Mouse (Mus musculus) brain, adult 2 months (tissue): Measurements from ENCODE around the gene 1700029F12Rik.
"Not testable (repeated sequence)": the region's sequence is repeated elsewhere in the genome, so short reads cannot be mapped to it uniquely, and the experiment has no call there.

Source experiments
- DNase-seq: peaks from one replicate; pipeline ENCODE4 v3.0.0; 2011; ENCODE audit warnings: low read depth, low spot score

Gene 1700029F12Rik

GRCm38 (mm10) chr13:97034262-97034661 lies at the start of gene 1700029F12Rik:
TSS of gene 1700029F12Rik (minus strand) at chr13:97034362.
- no peak for DNase-seq

GRCm38 (mm10) chr13:97082432-97082831 lies 48.3 kb upstream of the 1700029F12Rik start:
- no peak for DNase-seq

GRCm38 (mm10) chr13:97080615-97081014 lies 46.5 kb upstream of the 1700029F12Rik start:
- DNase-seq: no peak

- peak; percentile 93 for DNase-seq
Observed at GRCm38 (mm10) chr13:97080201-97080600, 46.0 kb upstream of the 1700029F12Rik start.

GRCm38 (mm10) chr13:97077556-97077955 lies 43.4 kb upstream of the 1700029F12Rik start:
- no peak for DNase-seq

GRCm38 (mm10) chr13:97073497-97073896 lies 39.3 kb upstream of the 1700029F12Rik start:
- DNase-seq: no peak

- DNase-seq: peak; percentile 72
Observed at GRCm38 (mm10) chr13:97071626-97072241, 37.6 kb upstream of the 1700029F12Rik start.

- peak; percentile 62 for DNase-seq
Observed at GRCm38 (mm10) chr13:97070931-97071625, 36.9 kb upstream of the 1700029F12Rik start.

GRCm38 (mm10) chr13:97068151-97068550 lies 34.0 kb upstream of the 1700029F12Rik start:
- DNase-seq: no peak

GRCm38 (mm10) chr13:97067691-97068090 lies 33.5 kb upstream of the 1700029F12Rik start:
- no peak for DNase-seq

- no peak for DNase-seq
Observed at GRCm38 (mm10) chr13:97066649-97067550, 32.7 kb upstream of the 1700029F12Rik start, which contains the start of gene Fam169a. TSS of gene Fam169a (plus strand) at chr13:97067286.

- DNase-seq: not testable (repeated sequence)
Observed at GRCm38 (mm10) chr13:97064844-97065621, 30.9 kb upstream of the 1700029F12Rik start.

GRCm38 (mm10) chr13:97064413-97064812 lies 30.3 kb upstream of the 1700029F12Rik start:
- no peak for DNase-seq

- DNase-seq: no peak
Observed at GRCm38 (mm10) chr13:97063431-97063830, 29.3 kb upstream of the 1700029F12Rik start.

GRCm38 (mm10) chr13:97062151-97062550 lies 28.0 kb upstream of the 1700029F12Rik start:
- DNase-seq: peak; percentile 85

GRCm38 (mm10) chr13:97060331-97060730 lies 26.2 kb upstream of the 1700029F12Rik start:
- no peak for DNase-seq

- DNase-seq: no peak
Observed at GRCm38 (mm10) chr13:97059746-97060145, 25.6 kb upstream of the 1700029F12Rik start.

GRCm38 (mm10) chr13:97057817-97058216 lies 23.7 kb upstream of the 1700029F12Rik start:
- no peak for DNase-seq

- DNase-seq: peak; percentile 90
Observed at GRCm38 (mm10) chr13:97053844-97054243, 19.7 kb upstream of the 1700029F12Rik start.

GRCm38 (mm10) chr13:97052667-97053066 lies 18.5 kb upstream of the 1700029F12Rik start:
- DNase-seq: peak; percentile 83

- DNase-seq: peak; percentile 56
Observed at GRCm38 (mm10) chr13:97051158-97051557, 17.0 kb upstream of the 1700029F12Rik start.
